Mouse (Mus musculus): ENCODE results near the gene Crat. TPM values are rescaled to one million over a fixed set of nuclear protein-coding genes. Genes with fewer than 3 reads are reported as not detected.

Crat gene
- polyA plus RNA-seq, 1 experiment from 2014 or later: 42.9 TPM

DNA sequence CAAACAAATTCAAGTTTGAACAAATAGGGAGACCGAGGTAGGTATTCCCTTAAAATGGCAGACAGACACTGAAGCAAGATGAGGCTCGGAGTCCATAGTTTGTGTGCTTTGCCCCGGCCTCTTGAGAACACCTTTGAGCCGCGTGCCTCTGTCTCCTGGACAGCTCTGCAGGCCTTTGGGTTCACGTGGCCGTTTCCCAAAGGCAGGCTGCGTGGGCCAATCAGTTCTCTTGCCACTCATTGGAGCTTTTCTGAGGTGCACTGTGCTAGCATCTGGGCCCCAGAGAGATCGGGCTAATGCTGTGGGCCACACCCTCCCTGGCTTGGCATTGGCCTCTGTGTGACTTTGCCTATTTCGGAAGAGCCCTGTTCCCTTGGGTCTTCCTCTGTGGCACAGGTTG, 39.7 kb downstream of the Crat start:
- DNase-seq (ENCODE audit: low spot score): no peak
- Histone ChIP-seq H3K9ac (ENCODE audit: low read depth, low read length) (no peak overlapping the region), H3K4me3 (replicated peaks; ENCODE audit: low read depth, low read length) (no peak overlapping the region), H3K27me3 (ENCODE audit: insufficient read depth, low read length) (no peaks in the 10 kb centered on the region), H3K9me3 (replicated peaks; ENCODE audit: low read length) (no peaks in the 10 kb centered on the region), H3K36me3 (ENCODE audit: insufficient read depth, low read length) (peaks cover 68% of the 10 kb centered on the region), H3K27ac (no peak overlapping the region), H3K4me1 (replicated peaks; ENCODE audit: insufficient read depth, low read length) (no peaks in the 10 kb centered on the region), H3K4me2 (ENCODE audit: low read length) (no peak overlapping the region)
- TF ChIP-seq CTCF (IDR thresholded peaks at IDR 0.05; ENCODE audit: low read depth): no peak
- ATAC-seq (replicated peaks; ENCODE audit: low FRiP score, low read depth): no peak
- 93% methylated on average over 10 of the region's 10 CpGs for WGBS

DNA sequence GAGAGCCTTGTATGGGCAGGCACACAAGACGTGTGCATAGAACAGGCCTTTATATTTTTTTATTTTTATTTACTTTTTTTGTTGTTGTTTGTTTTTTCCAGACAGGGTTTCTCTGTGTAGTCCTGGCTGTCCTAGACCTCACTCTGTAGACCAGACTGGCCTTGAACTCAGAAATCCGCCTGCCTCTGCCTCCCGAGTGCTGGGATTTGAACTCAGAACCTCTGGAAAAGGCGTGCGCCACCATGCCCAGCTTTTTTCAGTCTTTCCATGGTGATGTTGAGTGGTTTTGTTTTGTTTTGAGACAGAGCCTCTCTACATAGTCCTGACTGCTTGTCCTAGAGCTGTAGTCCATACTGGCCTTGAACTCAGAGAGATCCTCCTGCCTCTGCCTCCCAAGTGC, 42.9 kb downstream of the Crat start:
- Histone ChIP-seq H3K4me3 (replicated peaks; ENCODE audit: low read depth, low read length) (no peak overlapping the region), H3K27me3 (ENCODE audit: insufficient read depth, low read length) (no peaks in the 10 kb centered on the region), H3K4me1 (replicated peaks; ENCODE audit: insufficient read depth, low read length) (no peaks in the 10 kb centered on the region), H3K9ac (ENCODE audit: low read depth, low read length) (no peak overlapping the region), H3K9me3 (replicated peaks; ENCODE audit: low read length) (no peaks in the 10 kb centered on the region), H3K36me3 (ENCODE audit: insufficient read depth, low read length) (peaks cover 76% of the 10 kb centered on the region), H3K27ac (no peak overlapping the region), H3K4me2 (ENCODE audit: low read length) (no peak overlapping the region)
- ATAC-seq (replicated peaks; ENCODE audit: low FRiP score, low read depth) (no peak), DNase-seq (ENCODE audit: low spot score) (no peak)
- WGBS: 95% methylated on average over 5 of the region's 5 CpGs
- TF ChIP-seq CTCF (IDR thresholded peaks at IDR 0.05; ENCODE audit: low read depth): no peak

DNA sequence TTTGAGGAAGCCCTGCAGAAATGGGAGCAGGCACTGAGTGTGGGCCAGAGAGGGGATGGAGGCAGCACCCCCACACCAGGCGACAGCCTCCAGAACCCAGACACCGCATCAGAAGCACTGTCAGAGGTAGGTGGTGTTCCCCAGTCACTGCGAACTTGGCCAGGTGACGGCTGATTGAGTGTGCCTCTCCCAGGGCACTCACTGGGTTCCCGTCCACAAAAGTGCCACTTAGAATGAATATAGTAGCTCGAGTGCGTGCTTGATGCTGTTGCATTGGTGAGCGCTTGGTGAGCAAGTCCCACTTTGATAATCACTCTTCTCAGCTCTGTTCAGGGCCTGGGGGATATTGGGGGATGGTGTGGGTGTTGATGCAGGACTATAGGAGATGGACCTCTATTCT, 44.1 kb downstream of the Crat start:
- DNase-seq (ENCODE audit: low spot score) (no peak), ATAC-seq (replicated peaks; ENCODE audit: low FRiP score, low read depth) (no peak)
- Histone ChIP-seq H3K27ac (no peak overlapping the region), H3K4me1 (replicated peaks; ENCODE audit: insufficient read depth, low read length) (no peaks in the 10 kb centered on the region), H3K27me3 (ENCODE audit: insufficient read depth, low read length) (no peaks in the 10 kb centered on the region), H3K9ac (ENCODE audit: low read depth, low read length) (no peak overlapping the region), H3K4me3 (replicated peaks; ENCODE audit: low read depth, low read length) (no peak overlapping the region), H3K9me3 (replicated peaks; ENCODE audit: low read length) (no peaks in the 10 kb centered on the region), H3K36me3 (ENCODE audit: insufficient read depth, low read length) (peaks cover 70% of the 10 kb centered on the region), H3K4me2 (ENCODE audit: low read length) (no peak overlapping the region)
- no peak for TF ChIP-seq CTCF (IDR thresholded peaks at IDR 0.05; ENCODE audit: low read depth)
- WGBS: 92% methylated on average over 8 of the region's 8 CpGs

DNA sequence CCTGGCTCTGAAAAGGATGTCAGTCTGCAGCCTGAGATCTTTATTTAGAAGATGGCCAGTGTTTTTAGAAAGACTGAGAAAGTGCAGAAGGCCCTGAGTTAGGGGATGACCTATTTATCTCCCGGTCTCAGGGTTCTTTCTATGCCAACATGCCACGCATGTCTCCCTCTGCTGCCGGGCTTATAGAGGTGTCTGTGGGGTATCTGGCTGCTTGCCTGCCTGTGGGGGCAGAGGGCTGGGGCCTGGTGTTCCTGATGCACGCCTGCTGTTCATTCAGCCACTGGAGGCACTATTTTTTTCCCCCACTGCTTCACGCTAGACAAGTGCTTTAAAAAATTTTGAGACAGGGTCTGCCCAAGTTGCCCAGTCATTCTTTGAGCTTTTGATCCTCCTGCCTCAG, 49.4 kb downstream of the Crat start:
- 69% methylated on average over 5 of the region's 5 CpGs for WGBS
- Histone ChIP-seq H3K27me3 (ENCODE audit: insufficient read depth, low read length) (no peaks in the 10 kb centered on the region), H3K36me3 (ENCODE audit: insufficient read depth, low read length) (peaks cover 37% of the 10 kb centered on the region), H3K4me3 (replicated peaks; ENCODE audit: low read depth, low read length) (no peak overlapping the region), H3K9ac (ENCODE audit: low read depth, low read length) (no peak overlapping the region), H3K4me1 (replicated peaks; ENCODE audit: insufficient read depth, low read length) (peaks cover 14% of the 10 kb centered on the region; the same call in 1 of the 2 replicates), H3K9me3 (replicated peaks; ENCODE audit: low read length) (no peaks in the 10 kb centered on the region), H3K4me2 (ENCODE audit: low read length) (no peak overlapping the region), H3K27ac (peak overlapping the region; percentile 16; the same call in 1 of the 2 replicates)
- 0 out of 2 replicates have a peak, but pooled peaks have one; percentile 5 for TF ChIP-seq CTCF (IDR thresholded peaks at IDR 0.05; ENCODE audit: low read depth)
- no peak for DNase-seq (ENCODE audit: low spot score)
- no peak for ATAC-seq (replicated peaks; ENCODE audit: low FRiP score, low read depth)

DNA sequence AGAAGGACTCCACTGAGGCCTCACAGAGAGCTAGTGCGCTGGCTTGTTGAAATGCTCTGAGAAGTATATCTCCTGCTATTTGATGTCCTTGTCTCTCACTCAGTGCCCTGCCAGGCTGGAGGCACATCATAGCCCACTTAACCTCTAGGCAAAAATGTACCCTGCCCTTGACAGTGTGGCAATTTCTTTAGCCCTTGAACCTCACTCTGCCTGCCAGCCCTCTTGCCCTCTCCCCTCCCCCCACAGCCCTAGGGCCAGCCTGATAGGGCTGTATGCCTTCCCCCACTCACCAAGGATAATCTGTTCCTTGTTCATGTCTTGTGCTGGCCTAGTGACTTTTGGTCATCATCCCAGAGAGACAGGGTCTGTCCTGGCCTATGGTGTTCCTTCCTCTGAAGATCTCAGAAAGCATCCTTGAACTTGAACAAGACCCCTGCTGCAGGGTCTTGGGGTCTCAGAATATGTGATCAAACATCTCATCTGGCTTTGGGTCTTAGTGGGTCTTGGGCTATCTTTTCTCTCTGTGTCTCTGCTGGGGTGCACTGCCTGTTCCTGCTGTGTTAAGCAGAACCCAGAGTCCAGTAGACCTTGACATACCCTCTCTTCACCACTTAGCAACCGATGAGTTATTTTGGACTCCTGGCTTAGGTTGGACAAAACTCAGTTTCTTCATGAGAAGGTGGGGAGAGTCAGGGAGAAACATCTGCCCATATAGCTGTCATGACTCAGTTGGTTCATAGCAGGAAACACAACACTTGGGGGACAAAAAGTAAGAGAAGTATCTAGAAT, 50.1 kb downstream of the Crat start:
- no peak overlapping the region; the same call in 1 of the 2 replicates for H3K27ac ChIP-seq
- peak overlapping the region; percentile 89 for H3K4me2 ChIP-seq (ENCODE audit: low read length)
- ATAC-seq (replicated peaks; ENCODE audit: low FRiP score, low read depth) (no peak), DNase-seq (ENCODE audit: low spot score) (no peak)
- H3K4me3 ChIP-seq (replicated peaks; ENCODE audit: low read depth, low read length): peak overlapping the region; percentile 91; the same call in 1 of the 2 replicates
- TF ChIP-seq CTCF (IDR thresholded peaks at IDR 0.05; ENCODE audit: low read depth): no peak
- peaks cover 29% of the 10 kb centered on the region for H3K36me3 ChIP-seq (ENCODE audit: insufficient read depth, low read length)
- whole genome bisulfite sequencing: 73% methylated on average over 2 of the region's 2 CpGs
- H3K4me1 ChIP-seq (replicated peaks; ENCODE audit: insufficient read depth, low read length): peaks cover 14% of the 10 kb centered on the region; the same call in 1 of the 2 replicates
- no peaks in the 10 kb centered on the region for H3K27me3 ChIP-seq (ENCODE audit: insufficient read depth, low read length)
- H3K9me3 ChIP-seq (replicated peaks; ENCODE audit: low read length): no peaks in the 10 kb centered on the region
- peak overlapping the region; percentile 77 for H3K9ac ChIP-seq (ENCODE audit: low read depth, low read length)

DNA sequence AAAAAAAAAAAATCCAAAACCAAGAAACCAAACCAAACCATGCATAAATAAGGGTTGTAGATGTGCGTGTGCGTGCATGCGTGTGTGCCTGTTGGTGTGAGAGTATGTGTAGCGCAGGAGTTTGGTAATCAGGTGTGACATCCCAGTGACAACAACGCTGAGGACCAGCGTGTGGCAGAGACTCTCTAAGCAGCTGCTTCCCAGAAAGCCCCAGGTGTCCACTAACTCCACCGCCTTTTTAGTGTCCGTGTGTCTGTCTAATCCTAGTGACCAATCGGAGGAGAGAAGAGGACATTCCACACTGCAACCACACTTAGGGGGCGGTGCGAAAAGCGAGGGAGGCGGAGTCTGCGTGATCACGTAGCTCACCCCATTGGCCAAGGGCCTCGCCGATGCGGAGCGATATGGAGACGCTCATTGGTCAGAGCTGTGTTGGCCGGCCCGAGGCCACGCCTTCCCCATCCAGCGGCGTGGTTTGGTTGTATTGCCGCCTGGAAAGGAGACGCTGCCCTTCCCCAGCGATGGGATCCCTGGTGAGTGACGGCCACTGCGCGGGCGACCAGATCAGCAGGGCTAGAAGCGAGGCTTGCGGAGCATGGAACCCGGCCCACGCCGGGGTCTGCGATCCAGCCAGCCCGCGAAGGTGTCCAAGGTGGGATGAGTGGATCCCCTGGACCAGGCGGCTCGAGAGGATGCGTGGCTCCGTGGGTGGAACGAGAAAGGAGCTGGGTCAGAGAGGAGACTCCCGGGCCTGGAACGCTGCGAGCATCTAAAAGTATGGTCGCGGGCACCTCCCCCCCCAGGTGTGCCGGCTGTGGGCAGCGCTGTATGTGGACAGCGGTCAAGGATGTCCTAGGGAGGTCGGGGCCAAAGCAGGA, 51.6 kb downstream of the Crat start, which contains the start of gene Miga2:
TSS of gene Miga2 (plus strand) at position 461 of the 878 bp plus-strand sequence.
- Histone ChIP-seq H3K9ac (ENCODE audit: low read depth, low read length) (peak within 1 kb of the TSS; percentile 77), H3K9me3 (replicated peaks; ENCODE audit: low read length) (no peaks in the 10 kb centered on the region), H3K4me2 (ENCODE audit: low read length) (peak within 1 kb of the TSS; percentile 89), H3K27me3 (ENCODE audit: insufficient read depth, low read length) (no peaks in the 10 kb centered on the region), H3K27ac (peak within 1 kb of the TSS; percentile 54; the same call in 1 of the 2 replicates), H3K4me3 (replicated peaks; ENCODE audit: low read depth, low read length) (peak within 1 kb of the TSS; percentile 91), H3K36me3 (ENCODE audit: insufficient read depth, low read length) (peaks cover 16% of the 10 kb centered on the region), H3K4me1 (replicated peaks; ENCODE audit: insufficient read depth, low read length) (peaks cover 14% of the 10 kb centered on the region; the same call in 1 of the 2 replicates)
- DNase-seq (ENCODE audit: low spot score) (peak; percentile 99), ATAC-seq (replicated peaks; ENCODE audit: low FRiP score, low read depth) (peak; percentile 98)
- WGBS: under 1% methylated on average over 54 of the region's 54 CpGs
- TF ChIP-seq CTCF (IDR thresholded peaks at IDR 0.05; ENCODE audit: low read depth): peak; percentile 21; the same call in 1 of the 2 replicates
